Mouse (Mus musculus) liver, postnatal 0 days (tissue): ENCODE measurements at regions not wholly inside any gene's neighbourhood (a gene's known extent, or its start where the extent isn't known, plus 50 kb on each side); places are given as distances from the start of the nearest gene placed in this dataset.

ENCODE experiments used
- ATAC-seq: fragments of 200-750 bp; cut with Nextera tagmentation; 2 replicates; pipeline ENCODE4 v1.8.0; 2017; ENCODE audit warnings: mild to moderate bottlenecking, moderate library complexity
- DNase-seq: peaks from one replicate; pipeline ENCODE4 v3.0.0-alpha.2; 2016
- H3K27ac ChIP-seq: fragments of 300-500 bp; sonication (generic); 2 replicates; pipeline ENCODE4 v1.5.1; 2014; ENCODE audit warnings: antibody characterized with exemption, moderate library complexity, mild to moderate bottlenecking, low read depth
- H3K27me3 ChIP-seq: fragments of 300-500 bp; sonication (generic); 2 replicates; pipeline ENCODE4 v1.6.1; 2014; ENCODE audit warnings: low read length, control low read depth, mixed read lengths; ENCODE audit not compliant: insufficient read depth
- H3K36me3 ChIP-seq: fragments of 300-500 bp; sonication (generic); replicated peaks from 2 replicates; pipeline ENCODE4 v1.6.1; 2014; ENCODE audit warnings: mild to moderate bottlenecking, control low read depth, low read length, moderate library complexity, mixed read lengths; ENCODE audit not compliant: insufficient read depth
- H3K4me1 ChIP-seq: fragments of 300-500 bp; sonication (generic); 2 replicates; pipeline ENCODE4 v1.6.1; 2014; ENCODE audit warnings: antibody characterized with exemption, mild to moderate bottlenecking, control low read depth; ENCODE audit not compliant: insufficient read depth
- H3K4me2 ChIP-seq: fragments of 300-500 bp; sonication (generic); 2 replicates; pipeline ENCODE4 v1.6.1; 2014; ENCODE audit warnings: low read depth, mild to moderate bottlenecking, low read length, moderate library complexity, mixed read lengths
- H3K4me3 ChIP-seq: fragments of 300-500 bp; sonication (generic); 2 replicates; pipeline ENCODE4 v1.5.1; 2014; ENCODE audit warnings: low read depth, low read length
- H3K9ac ChIP-seq: fragments of 300-500 bp; sonication (generic); replicated peaks from 2 replicates; pipeline ENCODE4 v1.6.1; 2014; ENCODE audit warnings: mild to moderate bottlenecking, moderate library complexity
- H3K9me3 ChIP-seq: fragments of 300-500 bp; sonication (generic); 2 replicates; pipeline ENCODE4 v1.6.1; 2016; ENCODE audit warnings: mild to moderate bottlenecking, control low read depth, low read length, mixed read lengths
- CTCF ChIP-seq: sonication (generic); IDR thresholded peaks from 2 replicates; pipeline ENCODE4 v1.5.1; 2016; ENCODE audit warnings: antibody characterized with exemption, low read depth
- EP300 ChIP-seq: IDR thresholded peaks from 2 replicates; pipeline ENCODE4 v1.6.1; 2016; ENCODE audit warnings: antibody characterized with exemption, low read depth, mild to moderate bottlenecking
- WGBS: fragments of 180-500 bp; shearing (Covaris S2); extraction: QIAGEN DNeasy Blood & Tissue Kit; methylation state at CpG from one replicate; pipeline ENCODE4 v1.1.7; 2014; ENCODE audit not compliant: insufficient replicate concordance; 5-methylcytosine and 5-hydroxymethylcytosine counted together

DNA sequence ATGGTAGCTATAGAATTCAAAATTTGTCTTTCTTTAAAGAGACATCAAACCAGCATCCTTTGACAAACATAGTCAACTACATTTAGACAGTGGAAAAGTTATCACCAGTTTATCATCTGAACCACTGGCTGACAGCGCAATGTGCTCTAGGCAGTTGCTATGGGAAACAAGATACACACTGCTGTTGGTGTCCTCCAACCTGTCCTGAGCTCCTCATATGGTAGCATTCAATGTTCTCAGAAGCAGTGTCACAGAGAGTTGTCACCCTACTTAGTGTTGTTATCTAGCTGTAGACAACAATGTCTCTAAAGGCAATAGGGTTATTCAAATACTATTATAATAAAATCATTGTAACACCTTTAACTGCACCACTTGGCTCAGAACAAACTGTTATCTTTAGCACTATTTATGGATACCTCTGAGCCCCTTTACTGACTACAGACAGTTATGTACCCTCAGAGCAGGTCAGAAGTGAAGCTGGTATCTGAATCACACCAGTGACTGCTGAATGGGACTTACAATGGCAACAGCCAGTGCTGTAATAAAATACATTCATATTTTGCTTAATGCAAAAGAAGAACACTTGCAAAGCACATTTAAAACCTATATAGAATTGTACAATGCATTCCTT, 2747.9 kb upstream of the Gm6569 start:
- DNase-seq (no peak), ATAC-seq (no peak)
- no peak overlapping the region for H3K4me2 ChIP-seq
- WGBS, result 92% methylated on average over 1 of the region's 1 CpGs
- H3K9ac ChIP-seq, result no peak overlapping the region
- no peaks in the 10 kb centered on the region for H3K9me3 ChIP-seq
- no peak overlapping the region for H3K27ac ChIP-seq
- no peak for TF ChIP-seq CTCF
- no peak for TF ChIP-seq EP300
- no peaks in the 10 kb centered on the region for H3K4me1 ChIP-seq
- no peak overlapping the region for H3K4me3 ChIP-seq
- H3K36me3 ChIP-seq, result no peaks in the 10 kb centered on the region
- H3K27me3 ChIP-seq, result no peaks in the 10 kb centered on the region

DNA sequence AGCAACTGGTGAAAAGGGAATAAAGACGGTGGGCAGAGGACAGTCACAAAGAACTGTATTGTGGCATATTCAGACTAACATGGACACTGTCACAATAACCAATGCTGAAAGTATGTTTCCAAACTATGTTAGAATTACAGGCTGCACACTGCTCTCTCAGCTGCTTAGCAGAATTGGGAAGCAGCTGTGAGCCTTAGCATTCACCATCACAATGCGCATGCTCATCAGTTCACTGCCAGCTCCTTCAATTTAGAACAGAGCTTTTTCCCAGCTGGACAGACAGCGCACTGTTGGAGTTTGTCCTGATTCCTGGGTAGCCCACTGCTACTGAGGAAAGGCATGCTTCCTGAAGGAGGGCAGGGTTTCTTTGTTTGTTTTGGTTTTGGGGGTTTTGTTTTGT, 2735.2 kb upstream of the Gm6569 start:
- 69% methylated on average over 3 of the region's 3 CpGs for WGBS

DNA sequence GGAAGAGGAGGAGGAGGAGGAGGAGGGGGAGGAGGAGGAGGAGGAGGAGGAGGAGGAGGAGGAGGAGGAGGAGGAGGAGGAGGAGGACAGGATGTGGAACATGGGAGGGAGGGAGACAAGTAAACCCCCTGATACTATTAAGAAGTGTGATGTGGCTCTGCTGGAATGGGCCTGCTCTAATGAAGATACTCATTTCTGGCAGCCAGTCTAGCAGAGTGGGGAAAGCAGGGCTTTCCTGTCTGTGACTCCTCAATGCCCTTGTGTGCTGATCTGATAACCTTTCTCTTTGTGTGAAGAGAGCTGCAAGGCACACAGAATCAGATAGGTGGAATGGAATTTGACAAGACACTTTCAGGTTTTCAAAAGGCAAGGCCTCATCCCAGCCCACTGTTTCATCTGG, 2704.6 kb upstream of the Gm6569 start:
- TF ChIP-seq EP300, result no peak
- no peak for TF ChIP-seq CTCF
- no peak for ATAC-seq
- Histone ChIP-seq H3K27me3 (no peaks in the 10 kb centered on the region), H3K36me3 (no peaks in the 10 kb centered on the region), H3K9me3 (no peaks in the 10 kb centered on the region), H3K4me2 (no peak overlapping the region), H3K4me3 (no peak overlapping the region), H3K9ac (no peak overlapping the region), H3K4me1 (no peaks in the 10 kb centered on the region), H3K27ac (no peak overlapping the region)
- no peak for DNase-seq

More for the DNA sequence above, 2735.2 kb upstream of the Gm6569 start:
- Histone ChIP-seq H3K9me3 (no peaks in the 10 kb centered on the region), H3K9ac (no peak overlapping the region), H3K27me3 (no peaks in the 10 kb centered on the region), H3K4me1 (no peaks in the 10 kb centered on the region), H3K27ac (no peak overlapping the region), H3K4me2 (no peak overlapping the region), H3K4me3 (no peak overlapping the region), H3K36me3 (no peaks in the 10 kb centered on the region)
- TF ChIP-seq EP300, result no peak
- TF ChIP-seq CTCF, result no peak
- ATAC-seq (no peak), DNase-seq (no peak)

DNA sequence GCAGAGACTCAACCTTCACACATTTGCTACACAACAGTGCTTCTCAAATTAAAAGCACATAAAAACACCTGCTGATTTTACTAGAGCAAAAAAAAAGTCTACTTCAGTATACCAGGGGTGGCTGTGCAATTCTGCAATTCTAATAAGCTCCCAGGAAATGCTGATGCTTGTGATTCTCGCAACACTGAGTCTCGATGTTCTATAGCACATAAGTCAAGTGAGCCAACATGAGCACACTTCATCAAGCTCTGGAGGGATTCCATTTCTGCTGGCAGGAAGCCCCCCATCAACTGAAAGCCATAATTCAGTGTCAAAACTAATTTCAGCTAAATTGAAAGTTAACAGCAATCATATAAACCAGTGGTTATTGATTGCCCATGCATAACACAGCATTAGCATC, 2676.7 kb upstream of the Gm6569 start:
- 74% methylated on average over 2 of the region's 2 CpGs for WGBS
- no peaks in the 10 kb centered on the region for H3K36me3 ChIP-seq

DNA sequence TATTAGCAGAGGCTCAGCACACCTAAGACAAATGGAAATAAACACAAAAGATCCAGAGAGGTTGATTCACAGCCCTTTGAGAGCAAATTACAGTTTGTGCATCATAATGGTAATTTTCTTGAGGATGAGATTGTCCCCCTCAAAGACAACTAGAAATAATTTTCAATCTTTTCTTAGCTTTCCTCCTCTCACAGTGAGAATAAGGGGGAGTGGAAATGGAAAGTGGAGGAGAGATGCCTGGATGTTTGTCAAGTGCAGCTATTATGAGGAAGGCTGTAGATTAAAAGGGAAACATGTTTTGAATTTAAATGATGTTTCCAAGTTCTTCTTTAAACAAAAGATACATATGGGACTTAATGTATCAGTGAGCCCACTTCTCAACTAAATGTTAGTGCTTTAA, 2672.3 kb upstream of the Gm6569 start:
- no peak overlapping the region for H3K9ac ChIP-seq
- TF ChIP-seq EP300 (no peak), CTCF (no peak)
- no peak for DNase-seq
- no peak overlapping the region for H3K4me2 ChIP-seq
- H3K4me3 ChIP-seq, result no peak overlapping the region
- no peaks in the 10 kb centered on the region for H3K36me3 ChIP-seq
- no peak overlapping the region for H3K27ac ChIP-seq
- H3K27me3 ChIP-seq, result no peaks in the 10 kb centered on the region
- no peaks in the 10 kb centered on the region; the same call in 1 of the 2 replicates for H3K9me3 ChIP-seq
- no peak for ATAC-seq
- no peaks in the 10 kb centered on the region for H3K4me1 ChIP-seq

More for the DNA sequence above, 2676.7 kb upstream of the Gm6569 start:
- Histone ChIP-seq H3K9ac (no peak overlapping the region), H3K9me3 (no peaks in the 10 kb centered on the region; the same call in 1 of the 2 replicates), H3K27ac (no peak overlapping the region), H3K27me3 (no peaks in the 10 kb centered on the region), H3K4me1 (no peaks in the 10 kb centered on the region), H3K4me2 (no peak overlapping the region), H3K4me3 (no peak overlapping the region)
- DNase-seq (no peak), ATAC-seq (no peak)
- TF ChIP-seq EP300, result no peak
- TF ChIP-seq CTCF, result no peak

DNA sequence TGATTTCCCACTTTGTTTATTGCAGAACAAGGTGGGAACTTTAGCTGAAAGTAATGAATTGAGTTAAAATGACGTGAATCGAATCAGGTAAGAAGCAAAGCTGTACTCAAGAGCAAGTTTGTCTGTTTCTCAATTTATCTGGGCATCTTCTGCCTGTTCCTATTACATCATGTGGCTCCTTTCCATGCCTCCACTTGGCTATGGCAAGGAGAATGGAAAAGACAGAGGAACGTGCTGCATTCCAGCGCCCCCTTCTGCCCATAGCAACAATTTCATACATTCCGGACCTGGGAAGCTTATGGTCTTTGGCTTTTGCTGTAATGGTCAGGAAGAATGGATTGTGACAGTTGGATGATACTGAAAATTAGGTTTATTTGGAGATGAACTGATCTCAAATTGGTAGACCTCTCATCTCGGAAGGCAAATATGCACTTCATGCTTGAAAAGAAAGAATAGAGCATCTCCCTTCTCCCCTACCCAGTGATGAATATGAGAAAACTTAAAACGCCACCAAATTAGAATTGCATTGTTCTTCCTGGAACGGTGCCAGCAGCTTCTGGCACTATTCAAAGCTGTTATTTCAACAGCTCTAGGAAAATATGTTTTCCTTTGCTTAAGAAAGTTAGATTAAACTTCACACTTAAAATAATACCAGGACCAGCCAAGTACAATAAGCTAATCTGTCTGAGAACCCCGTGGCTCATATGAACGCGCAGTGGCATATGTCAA, 2639.2 kb upstream of the Gm6569 start:
- TF ChIP-seq EP300 (no peak), CTCF (no peak)
- no peaks in the 10 kb centered on the region for H3K4me1 ChIP-seq
- H3K36me3 ChIP-seq, result no peaks in the 10 kb centered on the region
- no peak for DNase-seq
- no peak for ATAC-seq
- no peaks in the 10 kb centered on the region for H3K9me3 ChIP-seq
- 53% methylated on average over 11 of the region's 11 CpGs for WGBS
- H3K4me2 ChIP-seq, result no peak overlapping the region
- H3K4me3 ChIP-seq, result no peak overlapping the region
- no peak overlapping the region for H3K27ac ChIP-seq
- H3K9ac ChIP-seq, result no peak overlapping the region
- no peaks in the 10 kb centered on the region for H3K27me3 ChIP-seq
